Mouse (Mus musculus) bone marrow macrophage, adult 2 months (primary cell): Measurements from ENCODE around the gene Tbc1d17.

ENCODE experiments used
- CTCF ChIP-seq: IDR thresholded peaks from 2 replicates; pipeline ENCODE4 v1.5.1; 2012; ENCODE audit warnings: low read depth, mild to moderate bottlenecking, low read length, moderate library complexity
- POLR2A ChIP-seq: IDR thresholded peaks from 2 replicates; pipeline ENCODE4 v1.6.1; 2012; ENCODE audit warnings: mild to moderate bottlenecking, low read depth, low read length, borderline replicate concordance

DNA sequence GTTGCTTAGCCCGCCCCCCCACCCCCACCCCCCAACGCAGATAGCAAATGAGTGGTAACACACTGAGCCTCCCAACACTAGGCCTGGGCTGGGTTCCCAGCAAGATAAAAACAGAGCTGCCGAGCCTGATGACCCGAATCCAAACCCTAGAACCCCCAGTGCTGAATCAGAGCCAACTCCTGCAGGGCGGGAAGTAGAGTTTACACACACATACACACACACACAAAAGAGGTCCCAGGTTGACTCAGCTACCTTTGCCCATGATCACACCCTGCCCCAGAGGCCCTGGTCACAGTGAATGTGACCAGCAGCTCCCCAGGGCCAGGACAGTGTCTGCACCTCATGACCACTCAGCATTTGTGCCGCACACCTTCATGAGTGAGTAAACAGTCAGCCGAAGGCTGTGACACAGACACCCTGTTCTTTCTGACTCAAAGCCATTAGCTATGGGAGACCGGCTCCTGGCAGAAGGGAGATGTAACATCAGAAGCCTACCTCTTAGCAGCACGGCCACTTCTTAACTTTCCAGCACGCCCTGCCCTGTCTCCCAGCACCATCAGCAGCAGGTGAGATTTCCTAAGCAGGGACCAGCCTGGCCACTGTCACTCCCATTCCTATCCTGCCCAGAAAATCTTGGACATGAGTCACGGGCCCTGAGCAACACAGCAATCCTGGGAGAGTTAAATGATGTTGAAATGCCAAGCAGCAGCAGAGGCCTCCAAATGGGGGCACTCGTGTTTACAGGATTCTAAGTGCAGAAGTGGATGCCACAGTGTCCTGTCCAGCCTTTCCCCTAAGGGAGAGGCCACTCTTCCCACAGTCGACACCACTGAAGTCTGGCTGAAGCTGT lies 39.6 kb upstream of the Tbc1d17 start:
- TF ChIP-seq POLR2A (no peak), CTCF (no peak)
